Mouse (Mus musculus): ENCODE data around the gene Fbxl13.

Gene Fbxl13

DNA sequence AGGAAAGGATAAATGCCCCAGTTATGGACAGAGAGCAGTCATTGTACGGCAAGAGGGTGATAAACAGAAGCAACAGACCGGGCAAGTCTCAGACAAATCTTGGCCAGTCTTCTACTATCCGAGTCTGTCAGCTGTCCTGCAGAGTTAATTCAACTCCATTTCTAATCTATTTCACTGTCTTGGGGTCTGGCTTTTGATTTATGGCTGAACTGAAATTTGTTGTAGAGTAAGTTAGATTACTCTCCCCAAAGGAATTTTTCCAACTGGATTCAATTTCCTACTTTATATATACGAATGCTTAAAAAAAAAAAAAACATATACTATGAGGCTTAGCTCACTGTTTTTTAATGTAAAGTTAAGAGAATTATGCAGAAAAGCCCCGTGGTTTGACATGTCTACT is 158.6 kb downstream of the Fbxl13 start:
- in situ Hi-C loops (cut with MboI, MseI), result no loop called here

- in situ Hi-C loops (cut with MboI, MseI), result no loop called here
Measured at GRCm38 (mm10) chr5:21485197-21485829, 160.1 kb downstream of the Fbxl13 start.

DNA sequence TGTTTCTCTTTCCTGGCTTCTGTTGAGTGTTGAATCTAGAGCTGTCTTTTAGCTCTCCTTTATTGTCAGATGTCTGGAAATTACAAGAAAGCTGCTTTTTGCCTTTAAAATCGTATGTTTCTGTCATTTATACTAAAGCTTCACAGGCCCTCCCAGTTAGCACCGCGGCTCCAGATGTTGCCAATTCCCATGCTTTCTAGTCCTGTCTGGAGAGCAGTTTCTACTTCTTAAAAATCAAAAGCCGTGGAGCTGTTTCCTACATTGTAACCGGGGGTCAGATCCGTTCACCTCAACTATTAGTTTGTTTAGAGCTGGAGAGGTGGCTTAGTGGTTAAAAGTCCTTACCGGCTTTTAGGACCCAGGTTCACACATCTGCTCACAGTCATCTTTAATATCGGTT is 162.2 kb downstream of the Fbxl13 start:
- in situ Hi-C loops (cut with MboI, MseI), result no loop called here

GRCm38 (mm10) chr5:21482446-21483222 is 162.8 kb downstream of the Fbxl13 start:
- in situ Hi-C loops (cut with MboI, MseI), result no loop called here

- in situ Hi-C loops (cut with MboI, MseI), result no loop called here
Measured at GRCm38 (mm10) chr5:21481521-21481920, 163.9 kb downstream of the Fbxl13 start.

DNA sequence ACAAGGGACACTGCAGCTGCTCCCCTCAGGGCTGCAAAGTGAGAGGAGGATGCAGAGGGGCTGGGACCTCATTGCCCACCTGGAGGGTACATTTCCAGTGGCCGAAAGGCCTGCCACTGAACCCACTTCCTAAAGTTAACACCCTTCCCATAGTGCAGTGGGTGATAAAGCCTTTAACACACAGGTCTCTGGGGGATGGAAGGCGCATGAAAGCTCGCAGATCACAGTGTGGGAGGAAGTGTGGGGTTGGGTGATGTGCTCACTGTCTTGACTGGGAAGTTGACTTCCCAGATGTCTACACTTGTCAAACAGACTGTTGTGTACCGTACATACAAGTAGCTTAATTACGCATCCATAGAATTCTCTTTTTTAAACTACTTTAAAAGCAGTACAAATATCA is 165.7 kb downstream of the Fbxl13 start:
- in situ Hi-C loops (cut with MboI, MseI), result no loop called here

- in situ Hi-C loops (cut with MboI, MseI), result no loop called here
Measured at GRCm38 (mm10) chr5:21478428-21478827, 167.0 kb downstream of the Fbxl13 start.

DNA sequence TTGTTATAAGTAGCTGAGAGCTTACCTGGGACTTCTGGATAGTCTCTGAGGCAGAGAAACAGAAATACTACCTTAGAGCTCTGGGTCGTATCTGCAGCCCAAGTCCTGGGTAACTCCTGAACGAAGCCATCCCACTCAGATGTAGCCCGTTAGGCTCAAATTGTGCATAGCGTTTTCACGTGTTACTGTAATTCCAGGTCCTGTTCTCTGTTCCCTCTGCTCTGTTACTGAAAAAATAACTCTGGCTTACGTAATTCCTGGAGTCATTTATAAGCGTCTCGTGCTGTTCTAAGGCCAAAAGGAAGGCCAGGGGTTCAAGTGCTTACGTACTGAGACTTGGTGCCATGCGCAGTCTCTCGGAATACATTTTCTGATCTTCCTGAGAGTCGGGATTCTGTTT is 177.3 kb downstream of the Fbxl13 start:
- in situ Hi-C loops (cut with MboI, MseI), result no loop called here

GRCm38 (mm10) chr5:21467387-21467786 is 178.0 kb downstream of the Fbxl13 start:
- in situ Hi-C loops (cut with MboI, MseI), result no loop called here

- in situ Hi-C loops (cut with MboI, MseI), result no loop called here
Measured at GRCm38 (mm10) chr5:21440833-21441530, 204.5 kb downstream of the Fbxl13 start.

DNA sequence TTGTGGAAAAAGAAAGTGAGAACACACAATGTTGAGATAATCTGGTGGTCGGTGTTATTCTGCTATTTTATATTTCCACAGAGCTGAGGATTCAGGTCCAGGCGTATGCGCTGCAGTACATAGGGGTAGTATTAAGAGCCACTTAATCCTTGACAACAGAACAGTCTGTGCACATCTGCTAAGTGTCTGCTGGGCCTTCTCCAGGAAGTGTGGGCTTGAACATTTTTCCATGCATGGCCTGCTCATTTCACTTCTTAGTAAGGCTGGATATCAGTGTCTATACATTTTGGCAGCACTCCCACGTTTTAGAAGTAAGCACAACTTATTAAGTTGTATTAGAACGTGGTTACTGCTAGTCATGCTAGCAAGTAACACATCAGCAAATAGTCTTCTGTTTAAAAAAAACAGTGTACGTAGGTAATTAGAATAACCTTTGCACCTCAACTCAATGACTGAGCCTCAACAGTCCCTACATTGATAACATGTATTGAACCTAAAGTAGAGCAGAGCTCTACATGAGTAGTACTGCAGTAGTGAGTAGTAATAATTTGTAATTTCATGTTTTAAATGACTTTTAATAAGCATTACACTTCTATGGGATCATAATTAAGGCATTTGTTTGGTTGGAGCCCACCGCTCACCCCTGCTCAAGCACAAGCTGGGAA is 205.9 kb downstream of the Fbxl13 start:
- in situ Hi-C loops (cut with MboI, MseI), result no loop called here

- in situ Hi-C loops (cut with MboI, MseI), result no loop called here
Measured at GRCm38 (mm10) chr5:21438428-21438827, 207.0 kb downstream of the Fbxl13 start.

DNA sequence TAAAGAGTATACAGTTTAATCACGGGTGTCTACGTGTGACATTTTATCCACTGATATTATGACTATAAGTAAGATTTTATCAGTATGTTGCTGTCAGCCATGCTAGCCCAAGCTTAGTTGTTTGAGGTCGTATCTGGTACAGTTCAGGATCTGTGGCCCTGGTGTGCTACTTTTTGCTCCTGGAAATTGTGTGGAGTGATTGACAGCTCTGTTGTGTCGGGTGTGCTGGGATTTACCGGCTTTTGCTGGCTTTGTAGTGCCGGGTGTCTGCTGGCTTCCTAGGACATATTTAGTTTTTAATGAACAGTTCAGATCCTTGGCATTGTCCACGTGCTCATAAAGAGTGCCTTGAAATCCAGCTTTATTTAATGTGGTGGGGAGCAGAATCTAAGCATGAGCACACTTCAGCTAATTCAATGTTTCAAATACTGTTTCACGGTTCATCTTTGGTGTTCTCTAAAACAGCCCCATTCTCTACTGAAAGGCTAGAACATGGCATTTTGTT is 208.9 kb downstream of the Fbxl13 start:
- in situ Hi-C loops (cut with MboI, MseI), result no loop called here

GRCm38 (mm10) chr5:21434148-21434929 is 211.1 kb downstream of the Fbxl13 start:
- in situ Hi-C loops (cut with MboI, MseI), result no loop called here
